Mouse (Mus musculus) heart, adult 8-10 months (tissue): ENCODE measurements around the gene Cyp4a10. TPM values are rescaled to one million over a fixed set of nuclear protein-coding genes. Genes with fewer than 3 reads are reported as not detected.
"Not testable (repeated sequence)": the region's sequence is repeated elsewhere in the genome, so short reads cannot be mapped to it uniquely, and the experiment has no call there.

Experiments used
- DNase-seq: peaks from one replicate; pipeline ENCODE4 v3.0.0; 2022; ENCODE audit warnings: low spot score
- total RNA-seq, 4 experiments: library from RNA; stranded (reverse); gene quantifications; 2 replicates each; pipeline ENCODE4 v1.2.4; 2022

The Cyp4a10 gene
- under 1 TPM in 3 of 4 experiments, not detected in 1; 0.12 to 0.22 (median 0.19) TPM for total RNA-seq

DNA sequence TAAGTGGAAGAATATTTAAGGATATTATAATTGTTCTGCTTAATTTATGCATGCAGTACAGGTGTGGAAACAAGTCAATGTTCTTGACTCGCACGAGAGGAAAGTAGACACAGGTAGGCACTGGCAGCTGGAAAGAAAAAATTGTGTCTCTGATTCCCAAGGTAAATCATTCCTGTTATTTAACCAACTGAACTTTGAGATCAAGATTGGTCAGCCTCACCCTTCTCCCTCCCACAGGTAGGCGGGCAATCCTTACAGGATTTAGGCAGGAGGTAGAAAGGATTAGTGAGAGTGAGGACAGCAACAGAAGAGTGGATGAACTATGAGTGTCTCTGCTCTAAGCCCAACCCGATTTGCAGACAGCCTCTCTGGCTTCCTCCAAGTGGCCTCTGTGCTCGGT lies at the start of gene Cyp4a10:
Gene Cyp4a10 (plus strand): TSS at position 265 of the 400 bp plus-strand sequence.
- not testable (repeated sequence) for DNase-seq

DNA sequence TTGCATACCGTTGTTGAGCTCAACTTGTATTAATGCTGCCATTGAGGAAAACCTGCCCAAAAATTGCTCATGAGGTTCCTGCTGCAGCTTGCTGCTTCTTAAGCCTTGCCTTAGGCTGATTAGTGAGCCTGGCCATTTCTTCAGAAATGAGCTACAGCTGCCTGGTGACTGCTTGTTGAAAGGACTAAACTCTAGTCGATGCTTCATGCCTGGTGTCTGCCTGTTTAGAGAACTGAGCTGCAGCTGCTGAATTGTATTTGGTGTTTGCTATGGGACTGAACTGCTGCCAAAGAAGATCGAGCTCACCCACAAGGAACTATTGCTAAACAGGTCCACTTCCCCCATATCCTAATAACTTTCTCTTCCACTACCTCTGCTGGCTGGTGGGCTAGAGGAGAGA lies 44.5 kb upstream of the Cyp4a10 start:
- not testable (repeated sequence) for DNase-seq

DNA sequence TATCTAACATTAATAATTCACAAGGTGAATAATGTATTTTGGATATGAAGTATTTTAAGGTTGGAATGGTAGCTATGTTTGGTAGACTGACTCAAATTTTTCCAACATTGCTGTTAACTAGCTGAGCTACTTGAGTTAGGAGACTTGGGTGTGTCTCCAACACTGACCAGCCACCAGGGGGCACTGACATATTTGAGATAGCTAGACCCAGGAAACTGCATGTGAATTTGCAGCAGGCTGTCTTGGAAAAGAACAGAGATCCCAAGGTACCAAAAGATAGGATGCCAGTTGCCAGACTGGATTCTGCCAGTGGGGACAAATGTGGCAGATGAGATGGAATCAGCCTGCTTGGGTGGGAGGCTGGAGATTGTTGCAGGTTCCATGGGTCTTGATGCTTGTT lies 42.0 kb upstream of the Cyp4a10 start:
- peak; percentile 53 for DNase-seq

DNA sequence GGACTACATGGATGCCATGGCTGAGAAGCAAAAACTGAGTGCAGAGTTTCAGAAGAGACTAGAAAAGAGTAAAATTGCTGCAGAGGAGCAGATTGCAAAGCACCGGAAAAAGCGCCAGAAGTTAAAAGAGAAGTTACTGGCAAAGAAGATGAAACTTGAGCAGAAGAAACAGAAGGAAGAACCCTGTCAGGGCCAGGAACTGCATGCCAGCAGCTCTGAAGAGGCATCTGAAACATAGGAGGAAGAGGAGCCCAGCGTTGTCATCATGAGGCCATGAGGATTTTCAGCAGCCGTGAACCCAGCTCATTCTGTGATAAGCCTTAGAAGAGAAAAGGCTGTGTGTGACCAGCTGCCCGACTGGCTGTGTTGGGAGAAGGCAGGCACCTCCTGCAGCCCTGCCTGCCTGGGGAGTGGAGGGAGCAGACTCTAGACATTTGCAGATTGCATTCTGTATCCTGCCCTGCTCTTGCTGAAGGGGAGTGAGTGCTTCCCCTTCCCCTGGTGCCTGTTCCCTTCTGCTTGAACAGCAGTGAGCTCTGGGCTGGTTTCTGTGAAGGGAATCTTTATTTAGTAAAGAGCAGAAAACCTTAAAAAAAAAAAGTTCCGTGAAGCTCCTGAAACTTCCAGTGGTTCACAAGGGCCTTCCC lies 36.9 kb upstream of the Cyp4a10 start:
- no peak for DNase-seq

DNA sequence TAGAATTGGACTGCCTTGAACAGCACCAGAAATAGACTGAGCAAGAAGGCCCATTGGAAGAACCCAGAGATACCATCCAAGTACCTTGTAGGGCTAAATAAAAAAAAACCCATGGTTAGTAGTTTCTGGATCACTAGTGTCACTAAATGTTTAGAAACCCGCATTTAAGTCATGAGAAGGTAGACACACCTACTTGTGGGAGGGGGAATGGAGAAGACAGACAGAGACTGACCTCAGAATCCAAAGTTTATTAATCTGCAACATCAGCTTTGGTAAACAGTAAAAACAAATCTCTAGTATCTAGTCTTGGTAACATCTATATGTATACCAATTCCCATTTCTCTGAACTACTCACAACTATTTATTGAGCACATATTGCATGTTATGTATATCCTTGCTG lies 22.1 kb upstream of the Cyp4a10 start, which contains the start of gene Cyp4a14:
Gene Cyp4a14 (minus strand): TSS at position 142 of the 400 bp plus-strand sequence.
- no peak for DNase-seq

DNA sequence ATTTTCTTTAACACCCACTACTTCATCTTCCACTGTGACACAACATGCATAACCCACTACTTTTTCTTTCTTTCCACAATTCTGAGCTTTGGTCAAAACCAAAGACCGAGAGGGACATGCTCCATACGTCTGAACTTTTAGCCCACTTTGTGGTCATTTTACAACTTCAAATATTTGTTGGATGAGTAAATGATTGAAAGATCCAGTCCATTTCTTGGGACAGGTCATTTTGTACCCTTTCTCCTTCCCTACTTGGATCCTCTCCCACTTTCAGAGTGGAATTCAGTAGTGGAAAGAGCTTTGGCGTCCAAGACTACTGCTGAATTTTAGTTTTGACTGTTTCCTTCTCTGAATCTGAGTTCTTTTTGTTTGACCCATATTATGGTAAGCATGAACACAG lies 20.6 kb upstream of the Cyp4a10 start:
- no peak for DNase-seq

DNA sequence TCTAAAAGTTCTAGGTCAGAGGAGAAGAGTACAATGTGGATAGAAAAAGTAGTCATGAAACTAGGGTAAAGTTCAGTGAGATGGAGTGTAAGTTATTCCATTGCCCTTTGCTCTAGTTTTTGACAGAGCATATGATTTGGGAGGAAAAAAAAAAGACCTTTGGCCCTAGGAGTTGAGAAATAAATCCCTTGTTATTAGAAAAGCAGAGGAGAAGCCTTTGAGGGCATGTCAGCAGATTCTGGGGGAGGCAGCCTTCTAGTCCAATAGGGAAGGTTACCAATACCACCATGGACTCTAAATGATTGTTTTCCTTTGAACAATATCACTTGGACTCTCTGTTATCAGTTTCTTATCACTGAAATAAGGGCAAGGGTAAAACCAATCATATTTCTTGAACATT lies 4.1 kb upstream of the Cyp4a10 start:
- not testable (repeated sequence) for DNase-seq

DNA sequence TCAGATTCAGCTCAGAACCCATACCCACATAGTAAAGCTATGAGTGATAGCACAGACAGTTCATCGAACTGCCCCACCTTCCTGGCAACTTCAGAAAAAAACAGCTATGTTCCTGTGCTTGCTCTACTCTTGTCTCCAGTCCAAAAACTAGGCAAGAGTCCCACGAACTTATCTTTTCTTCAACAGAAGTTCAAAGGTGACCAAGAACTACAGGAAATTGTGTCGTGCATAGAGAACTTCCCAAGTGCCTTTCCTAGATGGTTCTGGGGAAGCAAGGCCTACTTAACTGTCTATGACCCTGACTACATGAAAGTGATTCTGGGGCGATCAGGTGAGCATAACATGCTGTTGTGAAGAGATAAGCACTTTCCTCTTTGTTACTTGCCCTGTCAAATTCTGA lies 1.4 kb downstream of the Cyp4a10 start:
- no peak for DNase-seq

DNA sequence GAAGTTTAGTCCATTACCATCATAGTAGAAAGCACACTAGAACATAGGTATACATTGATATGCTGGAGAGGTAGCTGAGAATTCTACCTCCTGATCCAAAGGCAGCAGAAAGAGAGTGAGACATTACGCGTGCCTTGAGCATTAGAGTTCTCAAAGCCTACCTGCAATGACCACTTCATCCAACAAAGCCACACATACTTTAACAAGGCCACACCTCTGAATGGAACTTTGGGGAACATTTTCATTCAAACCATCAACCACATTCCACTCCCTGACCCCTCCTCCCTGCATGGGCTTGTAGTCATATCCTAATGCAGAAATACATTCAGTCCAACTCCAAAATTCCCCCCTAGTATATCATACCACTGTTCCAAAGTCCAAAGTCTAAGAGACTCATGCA lies 3.7 kb downstream of the Cyp4a10 start:
- DNase-seq, result no peak

DNA sequence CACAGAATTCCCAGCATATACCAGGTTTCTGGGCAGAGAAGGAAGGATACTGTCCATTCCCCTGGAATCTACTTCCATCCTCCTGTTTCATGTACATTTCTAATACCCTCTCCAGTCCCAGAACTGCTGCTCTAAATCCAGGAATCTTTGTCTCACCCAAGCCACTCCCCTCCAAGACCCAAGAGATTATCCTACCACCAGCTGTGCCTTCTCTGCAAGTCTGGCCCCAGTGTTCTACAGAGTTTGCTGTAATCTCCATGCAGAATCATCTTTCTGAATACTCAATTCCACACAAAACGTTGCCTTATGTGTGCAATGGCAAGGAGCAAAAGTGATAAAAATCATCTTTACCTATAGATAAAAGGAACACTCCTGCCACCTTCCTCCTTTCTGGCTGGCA lies 27.0 kb downstream of the Cyp4a10 start:
- no peak for DNase-seq

DNA sequence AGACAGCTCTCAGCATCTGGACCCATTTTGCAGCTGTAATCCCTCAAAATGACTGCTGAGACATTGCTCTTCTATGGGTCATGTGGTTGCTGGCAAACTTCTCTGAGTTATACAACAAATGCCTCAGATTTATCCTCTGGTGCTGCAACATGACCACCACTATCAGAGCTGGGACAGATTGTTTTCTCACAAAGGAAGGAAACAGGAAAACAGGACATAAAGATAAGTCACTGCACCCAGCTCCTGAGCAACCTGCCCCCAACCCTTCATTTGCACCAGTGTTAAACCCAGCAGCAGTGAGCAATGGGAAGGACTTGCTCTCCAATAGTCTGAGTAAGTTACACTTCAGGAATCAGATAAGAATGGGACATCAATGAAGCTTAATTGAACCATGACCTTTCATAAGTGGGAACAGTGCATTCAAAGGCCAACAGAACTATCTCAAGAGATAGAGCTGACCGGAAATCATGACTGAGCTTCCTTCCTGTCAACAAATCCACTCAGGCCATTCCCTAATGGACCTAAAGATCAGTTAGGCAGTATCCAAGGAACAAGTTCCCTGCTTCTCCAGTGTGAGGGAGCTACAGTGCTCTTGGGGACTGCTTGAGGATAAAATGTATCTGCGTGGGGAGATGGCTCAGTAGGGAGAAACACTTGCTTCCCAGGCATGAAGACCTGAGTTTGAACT lies 28.2 kb downstream of the Cyp4a10 start:
- peak; percentile 39 for DNase-seq

DNA sequence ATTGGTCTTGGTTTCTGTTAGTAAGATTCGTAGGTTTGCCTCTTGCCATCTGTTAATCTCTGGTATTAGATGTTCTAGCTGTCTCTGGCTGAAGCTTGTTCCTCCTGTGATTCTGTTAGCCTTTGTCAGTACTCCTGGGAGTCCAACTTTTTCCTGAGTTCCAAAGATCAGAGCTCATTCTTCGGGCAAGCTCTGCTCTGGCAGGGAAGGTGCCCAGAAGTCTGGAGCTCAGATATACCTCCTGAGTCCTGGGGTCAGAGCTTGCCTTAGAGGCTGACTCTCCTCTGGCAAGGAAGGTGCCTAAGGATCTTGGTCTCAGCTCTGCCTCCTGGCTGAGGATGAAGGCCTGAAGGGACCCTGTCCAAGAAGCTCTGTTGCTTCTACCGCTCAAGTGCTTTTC lies 34.7 kb downstream of the Cyp4a10 start:
- no peak for DNase-seq

DNA sequence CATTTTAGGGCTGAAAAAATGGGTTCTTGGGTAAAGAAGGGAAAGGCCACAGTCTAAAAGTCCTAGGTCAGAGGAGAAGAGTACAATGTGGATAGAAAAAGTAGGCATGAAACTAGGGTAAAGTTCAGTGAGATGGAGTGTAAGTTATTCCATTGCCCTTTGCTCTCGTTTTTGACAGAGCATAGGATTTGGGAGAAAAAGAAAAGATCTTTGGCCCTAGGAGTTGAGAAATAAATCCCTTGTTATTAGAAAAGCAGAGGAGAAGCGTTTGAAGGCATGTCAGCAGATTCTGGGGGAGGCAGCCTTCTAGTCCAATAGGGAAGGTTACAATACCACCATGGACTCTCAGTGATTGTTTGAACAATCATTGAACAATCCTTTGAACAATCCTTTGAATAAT lies 37.4 kb downstream of the Cyp4a10 start:
- no peak for DNase-seq

DNA sequence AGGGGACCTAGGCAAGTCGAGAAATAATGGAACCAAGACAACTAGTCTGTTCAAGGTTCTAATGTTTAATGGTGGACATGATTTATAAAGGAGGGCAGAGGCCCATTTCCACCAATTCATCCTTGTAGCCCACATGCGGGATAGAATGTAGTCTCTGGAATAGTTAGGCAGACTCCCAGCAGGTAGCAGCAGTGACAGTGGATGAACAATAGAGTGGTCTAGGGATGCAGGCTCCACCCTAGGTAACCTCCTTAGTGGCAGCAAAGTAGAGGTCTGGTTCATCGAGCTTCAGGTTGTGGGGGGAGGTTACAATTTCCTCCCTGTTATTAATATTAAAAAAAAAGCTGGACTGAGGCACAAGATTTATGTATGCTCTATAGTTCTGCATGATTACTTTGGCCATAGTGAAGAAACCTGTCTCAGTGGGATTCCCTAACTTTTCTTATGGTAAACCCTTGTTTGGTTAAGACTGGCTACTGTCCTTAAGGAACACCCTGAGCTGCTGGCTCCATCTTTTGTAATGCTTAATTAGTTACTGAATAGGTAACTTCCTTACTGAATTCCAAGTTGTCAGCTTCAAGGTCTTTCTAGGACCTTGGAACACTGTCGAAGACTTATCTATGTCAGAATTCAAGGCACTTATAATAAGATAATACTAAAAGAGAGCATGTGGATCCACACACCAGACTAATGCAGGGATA lies 39.9 kb downstream of the Cyp4a10 start:
- no peak for DNase-seq

DNA sequence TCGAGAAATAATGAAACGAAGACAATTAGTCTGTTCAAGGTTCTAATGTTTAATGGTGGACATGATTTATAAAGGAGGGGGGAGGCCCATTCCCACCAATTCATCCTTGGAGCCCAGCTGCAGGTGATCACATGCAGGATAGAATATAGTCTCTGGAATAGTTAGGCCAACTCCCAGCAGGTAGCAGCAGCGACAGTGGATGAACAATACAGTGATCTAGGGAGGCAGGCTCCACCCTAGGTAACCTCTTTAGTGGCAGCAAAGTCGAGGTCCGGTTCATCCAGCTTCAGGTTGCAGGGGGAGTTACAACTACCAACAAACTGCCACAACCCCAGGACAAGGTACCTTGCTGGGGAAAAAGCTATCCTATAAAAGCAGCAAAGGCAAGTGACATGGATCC lies 43.2 kb downstream of the Cyp4a10 start:
- not testable (repeated sequence) for DNase-seq

DNA sequence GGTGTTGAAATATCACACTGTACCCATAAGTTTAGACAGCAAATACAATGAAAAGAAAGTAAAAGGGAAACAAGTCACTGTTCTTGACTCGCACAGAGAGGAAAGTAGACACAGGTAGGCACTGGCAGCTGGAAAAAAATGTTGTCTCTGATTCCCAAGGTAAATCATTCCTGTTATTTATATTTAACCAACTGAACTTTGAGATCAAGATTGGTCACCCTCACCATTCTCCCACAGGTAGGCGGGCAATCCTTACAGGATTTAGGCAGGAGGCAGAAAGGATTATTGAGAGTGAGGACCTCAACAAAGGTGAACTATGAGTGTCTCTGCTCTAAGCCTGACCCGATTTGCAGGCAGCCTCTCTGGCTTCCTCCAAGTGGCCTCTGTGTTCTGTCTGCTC lies 45.3 kb downstream of the Cyp4a10 start, which contains the start of gene Cyp4a31:
Gene Cyp4a31 (plus strand): TSS at position 249 of the 400 bp plus-strand sequence.
- no peak for DNase-seq

DNA sequence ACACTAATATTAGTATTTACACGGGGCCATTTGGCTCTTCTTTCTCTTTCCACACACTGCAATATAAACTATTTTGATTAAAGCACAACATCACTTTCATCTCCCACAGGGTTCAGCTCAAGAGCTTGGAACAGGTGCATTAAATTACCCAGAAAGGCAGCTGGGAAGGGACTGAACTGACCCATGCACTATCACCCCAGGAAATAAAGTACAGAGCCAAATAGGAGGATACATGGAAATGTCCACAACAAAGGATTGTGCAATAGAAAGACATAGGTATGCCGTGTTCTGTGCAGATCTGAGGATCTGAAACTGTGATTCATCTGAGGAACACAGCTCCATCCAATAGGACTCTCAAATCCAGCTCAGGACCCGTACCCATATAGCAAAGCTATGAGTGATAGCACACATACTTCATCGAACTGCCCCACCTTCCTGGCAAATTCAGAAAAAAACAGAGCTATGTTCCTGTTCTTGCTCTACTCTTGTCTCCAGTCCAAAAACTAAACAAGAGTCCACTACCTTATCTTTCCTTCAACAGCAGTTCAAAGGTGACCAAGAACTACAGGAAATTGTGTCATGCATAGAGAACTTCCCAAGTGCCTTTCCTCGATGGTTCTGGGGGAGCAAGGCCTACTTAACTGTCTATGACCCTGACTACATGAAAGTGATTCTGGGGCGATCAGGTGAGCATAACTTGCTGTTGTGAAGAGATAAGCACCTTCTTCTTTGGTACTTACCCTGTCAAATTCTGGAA lies 46.6 kb downstream of the Cyp4a10 start:
- not testable (repeated sequence) for DNase-seq

DNA sequence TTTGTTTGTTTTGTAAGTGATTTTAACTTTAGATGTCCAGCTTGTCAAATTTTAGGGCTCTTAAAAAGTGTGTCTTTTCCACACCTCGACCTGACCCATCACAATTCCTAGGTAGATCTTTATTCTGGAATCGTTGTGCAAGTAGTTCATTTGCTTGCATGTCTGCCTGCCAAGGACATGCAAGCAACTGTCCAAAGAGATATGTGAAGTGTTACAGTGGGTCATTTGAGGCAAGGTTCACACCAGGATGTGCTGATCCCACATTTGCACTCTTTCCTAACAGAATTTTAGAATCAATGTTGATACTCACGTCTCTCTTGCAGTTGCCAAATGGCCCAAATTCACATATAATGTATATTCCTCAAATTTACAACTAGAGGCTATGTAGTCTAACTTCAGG lies 57.2 kb downstream of the Cyp4a10 start:
- no peak for DNase-seq

DNA sequence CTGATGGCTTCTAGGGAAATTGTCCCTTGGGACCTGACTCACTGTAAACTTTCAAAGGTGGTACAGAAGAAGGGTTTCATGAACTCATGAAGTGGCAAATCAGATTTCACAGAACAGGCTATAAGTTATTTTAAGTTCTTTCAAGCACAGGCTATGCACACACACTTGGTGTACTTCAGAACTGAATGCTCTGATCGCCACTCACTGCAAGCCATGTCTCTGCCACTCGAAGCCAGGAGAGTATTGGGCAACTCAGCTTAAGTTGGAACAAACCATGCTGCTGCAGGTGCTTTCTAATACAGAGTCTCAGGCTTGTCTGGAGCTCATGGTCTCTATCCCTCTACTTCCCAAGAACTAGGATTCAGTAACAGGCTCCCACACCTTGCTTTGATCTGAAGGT lies 57.7 kb downstream of the Cyp4a10 start:
- no peak for DNase-seq

DNA sequence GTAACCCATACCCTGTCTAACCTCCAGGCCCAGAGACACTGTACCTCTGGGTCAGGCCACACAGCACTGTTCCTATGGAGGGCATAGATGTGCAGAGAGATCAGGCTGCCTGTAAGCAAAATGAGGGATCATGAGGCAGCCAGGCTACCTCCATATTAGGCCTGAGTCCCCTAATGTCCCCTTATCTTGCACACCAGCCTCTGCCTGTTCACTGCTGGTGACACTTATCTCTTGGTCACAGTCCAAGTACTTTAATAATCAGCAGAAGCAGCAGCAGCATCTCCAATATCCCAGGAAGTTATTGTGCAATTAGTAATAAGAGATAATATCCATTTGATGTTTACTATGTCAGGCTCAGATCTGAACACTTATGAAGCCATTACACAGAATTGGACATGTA lies 65.0 kb downstream of the Cyp4a10 start:
- DNase-seq, result no peak
